In genomic region chr11:117797511-117798159, GRCm38 (mm10) we compare ENCODE assay signal across 14 mouse cellular contexts. TPM values are rescaled to one million over a fixed set of nuclear protein-coding genes. Genes with fewer than 3 reads are reported as not detected.
DNase-seq lines count a peak whose midpoint lies in the region; ATAC-seq lines count a peak whose summit lies in the region.
"Had no signal": no experiment of that assay in that cellular context is flagged by ENCODE, and none has a peak within 500 bp of the region (broad histone marks: within the 10 kb centered on the region; RNA-seq: fewer than 3 reads in every experiment).

TSS of gene 6030468B19Rik (plus strand) at chr11:117797660.

- 62% methylated on average over 9 of the region's 9 CpGs for WGBS in neural tube, embryonic 12.5 days
- 68% methylated on average over 9 of the region's 9 CpGs for WGBS in neural tube, embryonic 15.5 days
- 64% methylated on average over 9 of the region's 9 CpGs for WGBS in embryonic facial prominence, embryonic 10.5 days
- WGBS in liver, embryonic 13.5 days (ENCODE audit: insufficient replicate concordance) = 15% methylated on average over 9 of the region's 9 CpGs
- WGBS in stomach, embryonic 14.5 days = 53% methylated on average over 9 of the region's 9 CpGs

- no peak within 1 kb of the TSS for H3K27ac ChIP-seq in neural tube, embryonic 12.5 days
- H3K27ac ChIP-seq in neural tube, embryonic 15.5 days (replicated peaks) = no peak within 1 kb of the TSS
- H3K27ac ChIP-seq in embryonic facial prominence, embryonic 10.5 days (replicated peaks) = peak within 1 kb of the TSS; percentile 54
- peak within 1 kb of the TSS; percentile 99 for H3K27ac ChIP-seq in liver, embryonic 13.5 days
- H3K27ac ChIP-seq in stomach, embryonic 14.5 days (ENCODE audit: low read length) = no peak within 1 kb of the TSS
- H3K27ac ChIP-seq: kidney, postnatal 0 days had no signal

- no peak for ATAC-seq in neural tube, embryonic 12.5 days (ENCODE audit: low FRiP score, low read depth)
- ATAC-seq in neural tube, embryonic 15.5 days (ENCODE audit: low FRiP score) = no peak
- peak; percentile 94 for ATAC-seq in liver, embryonic 13.5 days (ENCODE audit: low read depth)
- peak; percentile 65; the same call in 1 of the 2 replicates for ATAC-seq in stomach, embryonic 14.5 days (ENCODE audit: insufficient number of reproducible peaks, insufficient read depth, low FRiP score, low read depth)

- intact Hi-C loops in left cerebral cortex, postnatal 10 days (cut with DNase I) = no loop called here

- H3K27me3 ChIP-seq in neural tube, embryonic 12.5 days (replicated peaks) = no peaks in the 10 kb centered on the region
- H3K27me3 ChIP-seq in neural tube, embryonic 15.5 days (replicated peaks) = peaks cover 3% of the 10 kb centered on the region; the same call in 1 of the 2 replicates
- H3K27me3 ChIP-seq in embryonic facial prominence, embryonic 10.5 days (replicated peaks; ENCODE audit: low read depth, poor library complexity, severe bottlenecking) = peaks cover 15% of the 10 kb centered on the region
- no peaks in the 10 kb centered on the region for H3K27me3 ChIP-seq in liver, embryonic 13.5 days
- H3K27me3 ChIP-seq in stomach, embryonic 14.5 days (ENCODE audit: control insufficient read depth, insufficient read depth, low read length) = no peaks in the 10 kb centered on the region

- no peak within 1 kb of the TSS for H3K9ac ChIP-seq in neural tube, embryonic 12.5 days
- H3K9ac ChIP-seq in neural tube, embryonic 15.5 days (replicated peaks) = no peak within 1 kb of the TSS
- H3K9ac ChIP-seq in liver, embryonic 13.5 days = peak within 1 kb of the TSS; percentile 95
- H3K9ac ChIP-seq in stomach, embryonic 14.5 days (replicated peaks; ENCODE audit: low read depth, low read length) = no peak within 1 kb of the TSS

- no peaks in the 10 kb centered on the region for H3K9me3 ChIP-seq in neural tube, embryonic 12.5 days
- no peaks in the 10 kb centered on the region for H3K9me3 ChIP-seq in neural tube, embryonic 15.5 days (replicated peaks)
- H3K9me3 ChIP-seq in embryonic facial prominence, embryonic 10.5 days = no peaks in the 10 kb centered on the region
- no peaks in the 10 kb centered on the region for H3K9me3 ChIP-seq in liver, embryonic 13.5 days (replicated peaks)
- no peaks in the 10 kb centered on the region for H3K9me3 ChIP-seq in stomach, embryonic 14.5 days (ENCODE audit: control insufficient read depth, low read depth, low read length)

- DNase-seq in embryonic facial prominence, embryonic 10.5 days (ENCODE audit: low spot score) = no peak
- DNase-seq in liver, embryonic 13.5 days = peak; percentile 90
- DNase-seq in right cerebral cortex, postnatal 14 days = no peak
- no peak for DNase-seq in right cerebral cortex, adult 2 months (ENCODE audit: low spot score in 2 of 2)
- DNase-seq in left cerebral cortex, postnatal 10 days (ENCODE audit: extremely low spot score in 1 of 2, low spot score in 2 of 2) = no peak
- DNase-seq: adrenal gland, postnatal 10 days; midbrain, embryonic 14.5 days; retina, postnatal 1 day had no signal

- no peak within 1 kb of the TSS for H3K4me3 ChIP-seq in neural tube, embryonic 12.5 days
- no peak within 1 kb of the TSS for H3K4me3 ChIP-seq in neural tube, embryonic 15.5 days (replicated peaks)
- peak within 1 kb of the TSS; percentile 32; the same call in 1 of the 2 replicates for H3K4me3 ChIP-seq in embryonic facial prominence, embryonic 10.5 days
- H3K4me3 ChIP-seq in liver, embryonic 13.5 days (replicated peaks) = peak within 1 kb of the TSS; percentile 80
- H3K4me3 ChIP-seq in stomach, embryonic 14.5 days (ENCODE audit: low read depth, low read length) = no peak within 1 kb of the TSS

- H3K4me1 ChIP-seq in neural tube, embryonic 12.5 days = 0 out of 2 replicates have a peak, but pooled peaks cover 9% of the 10 kb centered on the region
- no peaks in the 10 kb centered on the region for H3K4me1 ChIP-seq in neural tube, embryonic 15.5 days
- peaks cover 41% of the 10 kb centered on the region for H3K4me1 ChIP-seq in embryonic facial prominence, embryonic 10.5 days
- H3K4me1 ChIP-seq in liver, embryonic 13.5 days (replicated peaks) = peaks cover 96% of the 10 kb centered on the region
- H3K4me1 ChIP-seq in stomach, embryonic 14.5 days (ENCODE audit: control insufficient read depth, insufficient read depth, low read length) = peaks cover 8% of the 10 kb centered on the region; the same call in 1 of the 2 replicates

- H3K4me2 ChIP-seq in neural tube, embryonic 12.5 days (replicated peaks) = 0 out of 2 replicates have a peak within 1 kb of the TSS, but pooled peaks have one; percentile 5
- no peak within 1 kb of the TSS for H3K4me2 ChIP-seq in neural tube, embryonic 15.5 days
- H3K4me2 ChIP-seq in liver, embryonic 13.5 days = peak within 1 kb of the TSS; percentile 81
- no peak within 1 kb of the TSS for H3K4me2 ChIP-seq in stomach, embryonic 14.5 days (replicated peaks; ENCODE audit: low read depth, low read length)

- no peaks in the 10 kb centered on the region for H3K36me3 ChIP-seq in neural tube, embryonic 12.5 days
- no peaks in the 10 kb centered on the region for H3K36me3 ChIP-seq in neural tube, embryonic 15.5 days
- no peaks in the 10 kb centered on the region for H3K36me3 ChIP-seq in embryonic facial prominence, embryonic 10.5 days (replicated peaks)
- H3K36me3 ChIP-seq in liver, embryonic 13.5 days = peaks cover 37% of the 10 kb centered on the region
- H3K36me3 ChIP-seq in stomach, embryonic 14.5 days (ENCODE audit: control insufficient read depth, insufficient read depth, low read length) = no peaks in the 10 kb centered on the region

RNA-seq across cellular contexts. Expression of gene 6030468B19Rik, which starts in this region (rescaled TPM):
- polyA plus RNA-seq in neural tube, embryonic 12.5 days (2016; fragmentation: Nextera tagmentation; extraction: Ambion mirVana) = 0.42 TPM in 1 of 2 replicates, not detected in the other
- 0.23 TPM in 1 of 2 replicates, not detected in the other for polyA plus RNA-seq in neural tube, embryonic 15.5 days (2015; fragmentation: Nextera tagmentation; extraction: Ambion mirVana)
- polyA plus RNA-seq in embryonic facial prominence, embryonic 10.5 days (2016; fragmentation: Nextera tagmentation; extraction: Ambion mirVana) = 0.69 and 1.4 TPM in 2 replicates
- 78.8 and 85.7 TPM in 2 replicates for polyA plus RNA-seq in liver, embryonic 13.5 days (2015; fragmentation: Nextera tagmentation; extraction: Ambion mirVana)
- polyA plus RNA-seq in stomach, embryonic 14.5 days (2014; fragmentation: Nextera tagmentation; extraction: Ambion mirVana) = 0.23 TPM in 1 of 2 replicates, not detected in the other
- not detected for total RNA-seq in left cerebral cortex, postnatal 10 days (2021)
- total RNA-seq: left cerebral cortex, postnatal 36 days had no signal
- polyA plus RNA-seq: heart, postnatal 0 days; kidney, postnatal 0 days; midbrain, embryonic 14.5 days had no signal

Comparison
In these comparisons a context has a peak if more than half of its experiments do, and no peak if none do; other contexts are left out.
1. RNA of gene 6030468B19Rik (polyA plus RNA-seq): 78.8 to 85.7 TPM in liver, embryonic 13.5 days; 0.69 to 1.4 TPM in embryonic facial prominence, embryonic 10.5 days, 0.42 TPM in neural tube, embryonic 12.5 days, 0.23 TPM in stomach, embryonic 14.5 days and 0.23 TPM in neural tube, embryonic 15.5 days; every median in the first group is over 10 times any median in the second.
2. H3K4me2 ChIP-seq: peak in neural tube, embryonic 12.5 days (single experiment) and liver, embryonic 13.5 days (single experiment); none in neural tube, embryonic 15.5 days (single experiment) and stomach, embryonic 14.5 days (single experiment).
3. Peak in ATAC-seq in stomach, embryonic 14.5 days; RNA of the gene not detected or under 1 TPM.
4. H3K27ac ChIP-seq: peak in embryonic facial prominence, embryonic 10.5 days (single experiment) and liver, embryonic 13.5 days (single experiment); none in neural tube, embryonic 12.5 days (single experiment), neural tube, embryonic 15.5 days (single experiment) and stomach, embryonic 14.5 days (single experiment).
5. H3K4me3 ChIP-seq: peak in embryonic facial prominence, embryonic 10.5 days (single experiment) and liver, embryonic 13.5 days (single experiment); none in neural tube, embryonic 12.5 days (single experiment), neural tube, embryonic 15.5 days (single experiment) and stomach, embryonic 14.5 days (single experiment).